Mouse (Mus musculus) right cerebral cortex, postnatal 14 days (tissue): ENCODE data around the gene Triml1.

Experiments
- DNase-seq: peaks from one replicate; pipeline ENCODE4 v3.0.0; 2022

The Triml1 gene

DNA sequence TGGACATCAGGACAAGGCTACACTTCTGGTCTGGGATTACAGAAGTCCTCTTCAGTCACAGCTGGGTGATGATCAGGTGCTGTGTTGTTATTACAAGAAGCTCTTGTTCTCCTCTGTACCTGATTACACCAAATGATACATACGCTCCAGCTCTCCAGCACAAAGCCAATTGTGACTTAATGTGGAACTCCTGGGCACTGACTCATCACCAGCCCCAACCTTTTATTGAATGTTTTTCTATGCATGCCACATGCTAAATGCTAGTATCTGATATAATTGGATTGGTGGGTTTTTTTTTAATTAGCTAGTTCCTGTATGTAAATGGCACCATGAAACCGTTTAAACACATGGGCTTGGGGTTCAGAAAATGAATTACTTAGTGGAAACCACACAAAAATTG is at the start of gene Triml1:
Gene Triml1, minus strand, starts transcription at position 101 of the 400 bp plus-strand sequence.
- DNase-seq: no peak

DNA sequence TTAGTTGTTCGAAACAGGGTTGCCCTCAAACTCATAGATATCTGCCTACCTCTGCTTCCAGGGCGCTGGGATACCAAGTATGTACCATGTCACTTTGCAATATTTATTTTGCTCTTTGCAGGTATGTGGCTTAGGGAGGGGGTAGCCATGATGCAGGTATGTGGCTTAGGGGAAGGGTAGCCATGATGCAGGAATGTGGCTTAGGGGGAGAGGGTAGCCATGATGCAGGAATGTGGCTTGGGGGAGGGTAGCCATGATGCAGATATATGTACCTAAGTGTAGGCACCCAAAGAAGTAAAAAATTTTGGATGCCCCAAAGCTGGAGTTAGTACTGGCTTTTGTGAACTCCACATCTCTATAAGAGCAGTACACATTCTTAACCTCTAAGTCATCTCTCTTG is 41.0 kb upstream of the Triml1 start:
- no peak for DNase-seq

DNA sequence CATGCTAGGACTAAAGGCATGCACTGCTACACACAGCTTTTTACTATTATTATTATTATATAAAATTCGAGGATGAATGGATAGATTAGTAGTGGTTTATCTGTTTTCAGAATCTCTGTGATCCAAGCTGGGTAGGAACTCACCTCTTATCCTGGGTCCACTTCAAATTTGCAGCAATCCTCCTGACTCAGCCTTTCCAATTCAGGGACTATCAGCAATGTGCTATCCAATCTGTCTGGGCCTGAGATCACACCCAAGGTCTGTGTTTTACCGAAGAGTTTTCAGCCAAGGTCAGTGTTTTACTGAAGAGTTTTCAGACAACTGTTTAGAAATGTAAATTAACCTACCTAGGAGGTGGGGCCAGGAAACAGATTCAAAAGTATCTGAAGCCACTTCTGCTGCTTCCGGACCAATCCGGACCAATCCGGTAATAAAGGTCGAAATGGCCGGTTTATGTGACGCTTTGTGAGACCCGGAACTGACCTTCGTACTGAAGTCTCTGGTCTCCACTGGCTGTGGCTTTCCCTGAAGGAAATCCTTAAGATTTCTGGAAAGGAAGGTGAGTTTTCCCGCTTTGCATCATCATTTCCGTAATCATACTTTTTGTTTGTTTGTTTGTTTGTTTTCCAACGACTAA is 38.9 kb upstream of the Triml1 start, which contains the start of gene Triml2:
Gene Triml2, plus strand, starts transcription at position 488 of the 637 bp plus-strand sequence.
- DNase-seq: no peak

DNA sequence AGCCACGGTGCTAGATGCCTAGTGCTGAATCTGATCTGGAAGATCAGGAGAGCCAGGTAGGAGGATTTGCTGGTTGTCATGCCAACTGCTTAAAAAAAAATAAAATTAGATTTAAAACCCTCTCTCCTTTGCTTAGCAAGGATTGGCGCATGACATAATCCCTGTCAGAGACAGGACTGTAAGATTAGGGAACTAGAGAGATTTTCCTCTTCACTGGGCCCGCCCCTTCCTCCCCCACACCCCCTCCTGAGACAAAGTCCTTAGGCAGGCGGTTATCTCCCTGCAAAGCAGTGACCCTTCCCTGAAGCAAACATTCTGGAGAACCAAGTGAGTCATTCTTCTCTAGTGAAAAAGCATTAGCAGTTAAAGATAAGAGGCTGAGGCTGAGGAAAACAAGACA is 37.9 kb upstream of the Triml1 start:
- no peak for DNase-seq

DNA sequence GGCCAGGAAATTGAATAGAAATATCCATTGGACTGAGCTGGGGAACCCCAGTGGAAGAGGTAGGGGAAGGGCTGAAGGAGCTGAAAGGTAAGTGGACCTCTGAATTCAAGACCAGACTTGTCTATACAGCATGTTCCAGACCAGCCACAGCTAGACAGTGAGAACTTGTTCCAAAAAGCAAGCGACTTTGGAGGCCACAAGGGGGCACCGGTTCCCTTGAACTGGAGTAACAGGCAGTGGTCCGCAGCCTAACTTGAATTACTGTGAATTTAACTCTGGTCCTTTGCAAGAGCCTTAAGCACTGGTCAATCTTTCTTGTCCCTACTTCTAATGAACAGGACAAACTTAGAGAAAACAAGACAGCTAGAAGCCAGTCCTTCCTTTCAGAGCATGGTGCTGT is 37.0 kb upstream of the Triml1 start:
- no peak for DNase-seq

DNA sequence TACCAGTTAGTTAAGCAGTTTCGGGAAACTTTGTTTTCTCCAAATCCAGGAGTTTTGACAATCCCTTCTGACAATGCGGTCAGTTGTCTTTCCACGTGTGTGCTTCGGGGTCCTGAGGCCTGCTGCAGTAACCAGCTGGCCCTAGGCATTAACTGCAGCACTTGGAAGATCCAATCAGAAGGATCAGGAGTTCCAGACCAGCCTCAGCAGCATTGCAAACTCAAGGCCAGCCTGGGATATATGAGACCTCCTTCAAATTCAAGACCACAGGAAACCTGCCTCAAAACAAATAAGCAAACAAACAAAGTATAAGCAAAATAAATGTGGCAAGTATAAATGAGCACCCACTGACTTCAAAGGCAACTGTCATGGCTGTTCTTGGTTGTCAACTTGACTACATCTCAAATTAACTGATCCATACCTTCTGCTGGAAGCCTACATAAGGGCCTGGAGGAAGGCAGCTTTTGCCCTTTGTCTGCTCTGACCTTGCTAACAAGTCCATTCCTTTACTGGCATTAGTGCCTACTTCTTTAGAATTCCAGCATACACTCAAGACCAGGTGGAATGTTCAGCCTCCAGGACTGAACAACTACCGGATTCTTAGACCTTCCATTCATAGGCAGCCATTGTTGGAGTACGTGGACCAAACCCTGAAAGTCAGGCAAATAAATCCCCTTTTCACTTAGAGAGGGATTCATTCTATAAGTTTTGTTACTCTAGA is 35.6 kb upstream of the Triml1 start:
- no peak for DNase-seq

DNA sequence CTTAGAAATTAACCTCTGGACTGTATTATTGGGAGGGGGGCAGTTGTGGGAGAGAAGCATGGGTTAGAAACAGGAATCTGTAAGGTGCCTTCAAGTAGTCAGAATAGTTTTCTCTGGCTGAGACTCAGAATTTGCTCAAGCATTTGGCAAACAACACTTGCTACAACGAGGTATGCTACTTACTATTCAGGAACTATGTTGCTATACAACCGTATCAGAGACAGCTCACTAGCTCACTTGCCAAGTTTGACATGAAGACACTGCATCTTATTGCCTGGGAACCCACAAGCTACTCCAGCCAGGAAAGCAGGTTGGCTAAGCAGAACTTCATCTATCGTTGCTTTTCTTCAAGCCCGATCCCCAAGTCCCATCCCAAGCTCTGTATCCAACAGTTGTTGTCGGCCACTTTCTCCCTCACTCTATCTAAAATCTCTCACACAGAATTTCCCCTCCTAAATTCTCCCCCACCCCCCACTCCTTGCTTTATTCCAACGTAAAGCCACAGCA is 28.0 kb upstream of the Triml1 start:
- DNase-seq: no peak

DNA sequence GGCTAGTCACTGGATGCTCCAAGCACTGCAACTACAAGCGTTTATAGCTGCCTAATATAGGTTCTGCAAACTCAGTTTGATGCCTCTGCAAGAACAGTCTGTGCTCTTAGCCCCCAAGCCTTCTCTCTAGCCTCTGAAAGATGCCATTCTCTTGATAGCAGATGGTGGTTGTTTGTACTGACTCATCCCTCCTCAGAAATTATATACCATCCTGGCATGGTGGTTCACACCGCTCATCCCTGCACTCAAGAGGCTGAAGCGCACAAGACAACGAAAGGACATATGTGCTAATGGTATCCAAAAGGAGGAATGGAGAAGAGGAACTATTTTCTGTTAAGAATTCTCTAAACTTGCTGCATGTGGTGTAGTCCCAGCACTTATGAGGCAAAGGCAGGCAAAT is 26.8 kb upstream of the Triml1 start:
- DNase-seq: no peak

DNA sequence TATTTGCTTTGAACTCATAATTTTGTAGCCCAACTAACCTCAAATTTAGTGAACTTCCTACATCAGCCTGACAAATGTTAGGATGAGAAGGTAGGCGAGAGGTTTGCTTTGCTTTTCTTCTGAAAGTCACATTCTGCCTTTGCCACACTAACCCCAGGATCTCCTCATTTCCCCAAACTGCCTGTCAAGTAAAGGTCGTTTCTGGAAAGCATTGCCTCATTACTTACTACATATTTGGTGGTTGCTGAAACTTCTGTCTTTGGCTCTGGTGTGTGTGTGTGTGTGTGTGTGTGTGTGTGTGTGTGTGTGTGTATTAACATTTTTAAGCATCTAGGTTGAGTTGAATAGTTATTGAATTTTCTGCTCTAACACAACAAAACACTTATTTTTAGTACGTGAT is 23.2 kb upstream of the Triml1 start:
- DNase-seq: no peak

DNA sequence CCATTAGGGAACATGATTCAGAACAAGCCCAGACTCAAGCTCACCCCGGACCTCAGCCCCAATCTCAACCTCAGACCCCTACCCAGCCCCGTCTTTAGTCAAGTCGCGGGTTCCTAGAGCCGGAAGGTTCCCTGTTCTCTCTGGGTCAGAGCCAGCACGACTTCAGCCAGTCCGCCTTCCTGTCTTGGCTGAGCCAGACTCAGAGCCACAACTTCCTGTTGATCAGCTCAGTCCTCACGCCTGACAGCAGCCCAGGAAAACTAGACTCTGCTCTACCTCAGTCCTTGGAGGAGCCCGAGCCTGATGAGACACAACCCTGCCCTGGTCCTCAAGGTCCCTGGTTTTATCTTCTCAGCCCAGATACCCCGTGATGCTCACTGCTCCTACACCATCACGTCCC is 22.0 kb upstream of the Triml1 start:
- no peak for DNase-seq

DNA sequence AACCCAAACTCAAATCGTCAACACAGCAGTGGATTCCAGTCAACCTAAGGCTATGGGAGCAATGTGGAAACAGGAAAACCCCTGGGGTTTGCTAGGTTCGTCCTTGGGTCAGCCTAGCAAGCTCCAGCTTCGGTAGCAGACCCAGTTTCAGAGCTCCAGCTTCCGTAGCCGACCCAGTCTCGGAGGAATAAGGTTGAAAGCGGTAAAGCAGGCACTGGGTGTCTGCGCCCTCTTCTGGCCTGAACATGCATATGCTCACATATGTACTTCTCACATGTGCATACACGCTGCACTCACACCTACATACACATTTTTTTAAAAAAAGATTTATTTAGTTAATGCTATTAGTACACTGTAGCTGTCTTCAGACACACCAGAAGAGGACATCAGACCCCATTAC is 8.0 kb upstream of the Triml1 start:
- DNase-seq: no peak

DNA sequence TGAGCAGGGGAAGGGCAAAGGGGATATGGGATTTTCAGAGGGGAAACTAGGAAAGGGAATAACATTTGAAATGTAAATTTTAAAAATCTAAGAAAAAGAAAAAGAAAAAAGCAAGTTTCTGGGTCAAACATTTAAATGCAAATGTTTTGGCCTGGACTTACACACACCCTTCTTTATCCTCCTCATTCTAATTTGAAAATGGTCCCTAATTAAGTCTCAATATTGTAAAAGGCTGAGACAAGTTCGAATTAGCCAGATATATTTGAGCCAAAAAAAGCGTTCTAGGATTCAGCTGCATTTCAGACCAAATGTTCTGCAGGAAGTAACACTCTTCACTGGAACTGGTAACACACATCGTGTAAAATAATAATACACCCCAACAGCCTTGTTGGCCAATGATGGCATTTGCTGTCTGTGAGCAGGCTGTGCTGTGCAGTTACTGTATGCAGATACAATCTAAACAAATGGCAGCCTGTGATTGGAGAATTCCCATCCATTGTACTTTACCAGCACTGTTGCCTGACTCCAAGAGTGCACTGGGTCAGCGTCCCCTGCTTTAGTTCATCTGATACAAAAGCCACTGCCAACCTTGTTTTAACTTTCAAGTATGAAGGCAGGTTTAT is 30.0 kb downstream of the Triml1 start:
- no peak for DNase-seq
